Mouse (Mus musculus) stomach, postnatal 0 days (tissue): Measurements from ENCODE around the gene Ebf3.

Experiments used
- CTCF ChIP-seq: IDR thresholded peaks from 2 replicates; pipeline ENCODE4 v1.5.1; 2016; ENCODE audit warnings: antibody characterized with exemption, low read depth, mild to moderate bottlenecking, moderate library complexity
- EP300 ChIP-seq: optimal IDR thresholded peaks from 2 replicates; pipeline ENCODE3; 2016; ENCODE audit warnings: antibody characterized with exemption

DNA sequence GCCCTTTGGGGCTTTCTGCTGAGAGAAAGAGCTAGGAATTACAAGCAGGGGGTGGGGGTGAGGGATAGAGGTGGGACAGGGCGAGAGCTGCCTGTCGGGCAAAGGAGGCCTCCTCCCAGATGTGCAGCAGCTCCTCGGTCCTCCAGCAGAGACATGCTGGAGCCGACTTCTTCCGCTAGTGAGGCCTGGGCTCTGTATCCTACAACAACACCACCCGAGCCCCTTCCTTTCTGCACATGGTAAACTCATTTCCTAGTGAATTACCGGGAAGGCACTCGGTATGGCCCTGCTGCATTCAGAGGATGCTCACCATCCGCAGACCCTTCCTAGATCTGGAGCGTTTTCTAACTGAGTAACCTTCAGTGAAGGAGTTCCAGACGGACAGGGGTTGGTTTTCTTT lies 14.1 kb downstream of the Ebf3 start:
- no peak for TF ChIP-seq EP300
- no peak for TF ChIP-seq CTCF
